Mouse (Mus musculus): ENCODE measurements around the gene Cipc. TPM values are rescaled to one million over a fixed set of nuclear protein-coding genes. Genes with fewer than 3 reads are reported as not detected.

Cipc gene
- polyA plus RNA-seq, 1 experiment from 2014 or later: 31.9 TPM

- no peak overlapping the region for H3K4me3 ChIP-seq
- H3K27me3 ChIP-seq: 0 out of 2 replicates have a peak, but pooled peaks cover 6% of the 10 kb centered on the region
- no peaks in the 10 kb centered on the region for H3K36me3 ChIP-seq
- H3K9ac ChIP-seq: no peak overlapping the region; the same call in 1 of the 2 replicates
- no peak for ATAC-seq (ENCODE audit: insufficient number of reproducible peaks, insufficient read depth, low FRiP score, low TSS enrichment)
- peaks cover 39% of the 10 kb centered on the region for H3K4me1 ChIP-seq
- no peak overlapping the region for H3K4me2 ChIP-seq (replicated peaks)
- no peaks in the 10 kb centered on the region for H3K9me3 ChIP-seq
- WGBS: 61% methylated on average over 2 of the region's 2 CpGs
- H3K27ac ChIP-seq: 0 out of 2 replicates have a peak overlapping the region, but pooled peaks have one; percentile 5
Measured at GRCm38 (mm10) chr12:86914351-86914750, 32.5 kb upstream of the Cipc start.

- 56% methylated on average over 6 of the region's 6 CpGs for WGBS
Measured at GRCm38 (mm10) chr12:86914756-86915155, 32.1 kb upstream of the Cipc start.

GRCm38 (mm10) chr12:86915617-86916016, 31.2 kb upstream of the Cipc start:
- Histone ChIP-seq H3K9me3 (no peaks in the 10 kb centered on the region), H3K4me2 (replicated peaks) (no peak overlapping the region), H3K27me3 (0 out of 2 replicates have a peak, but pooled peaks cover 6% of the 10 kb centered on the region), H3K9ac (no peak overlapping the region), H3K27ac (no peak overlapping the region), H3K4me1 (peaks cover 33% of the 10 kb centered on the region), H3K36me3 (no peaks in the 10 kb centered on the region), H3K4me3 (no peak overlapping the region)
- 74% methylated on average over 7 of the region's 7 CpGs for WGBS
- no peak for ATAC-seq (ENCODE audit: insufficient number of reproducible peaks, insufficient read depth, low FRiP score, low TSS enrichment)

More at GRCm38 (mm10) chr12:86914756-86915155, 32.1 kb upstream of the Cipc start:
- Histone ChIP-seq H3K36me3 (no peaks in the 10 kb centered on the region), H3K4me1 (peaks cover 37% of the 10 kb centered on the region), H3K4me3 (no peak overlapping the region), H3K27ac (0 out of 2 replicates have a peak overlapping the region, but pooled peaks have one; percentile 5), H3K27me3 (0 out of 2 replicates have a peak, but pooled peaks cover 6% of the 10 kb centered on the region), H3K9me3 (no peaks in the 10 kb centered on the region), H3K4me2 (replicated peaks) (no peak overlapping the region), H3K9ac (no peak overlapping the region)
- ATAC-seq (ENCODE audit: insufficient number of reproducible peaks, insufficient read depth, low FRiP score, low TSS enrichment): no peak

- WGBS: 79% methylated on average over 7 of the region's 7 CpGs
- Histone ChIP-seq H3K4me3 (no peak overlapping the region), H3K36me3 (no peaks in the 10 kb centered on the region), H3K4me2 (replicated peaks) (no peak overlapping the region), H3K9me3 (no peaks in the 10 kb centered on the region), H3K27ac (no peak overlapping the region), H3K9ac (no peak overlapping the region), H3K27me3 (0 out of 2 replicates have a peak, but pooled peaks cover 6% of the 10 kb centered on the region), H3K4me1 (peaks cover 29% of the 10 kb centered on the region)
- ATAC-seq (ENCODE audit: insufficient number of reproducible peaks, insufficient read depth, low FRiP score, low TSS enrichment): no peak
Measured at GRCm38 (mm10) chr12:86916796-86917573, 29.9 kb upstream of the Cipc start.

GRCm38 (mm10) chr12:86918361-86918967, 28.4 kb upstream of the Cipc start:
- no peak for ATAC-seq (ENCODE audit: insufficient number of reproducible peaks, insufficient read depth, low FRiP score, low TSS enrichment)
- Histone ChIP-seq H3K4me1 (peaks cover 20% of the 10 kb centered on the region), H3K9me3 (no peaks in the 10 kb centered on the region), H3K9ac (no peak overlapping the region), H3K4me3 (no peak overlapping the region), H3K36me3 (no peaks in the 10 kb centered on the region), H3K27ac (peak overlapping the region; percentile 30; the same call in 1 of the 2 replicates), H3K4me2 (replicated peaks) (no peak overlapping the region), H3K27me3 (0 out of 2 replicates have a peak, but pooled peaks cover 6% of the 10 kb centered on the region)
- WGBS: 37% methylated on average over 11 of the region's 11 CpGs

GRCm38 (mm10) chr12:86918983-86919722, 27.7 kb upstream of the Cipc start:
- H3K27ac ChIP-seq: 0 out of 2 replicates have a peak overlapping the region, but pooled peaks have one; percentile 57
- 77% methylated on average over 17 of the region's 17 CpGs for WGBS
- no peaks in the 10 kb centered on the region for H3K36me3 ChIP-seq
- 0 out of 2 replicates have a peak, but pooled peaks cover 1% of the 10 kb centered on the region for H3K27me3 ChIP-seq
- no peak overlapping the region for H3K4me2 ChIP-seq (replicated peaks)
- no peak for ATAC-seq (ENCODE audit: insufficient number of reproducible peaks, insufficient read depth, low FRiP score, low TSS enrichment)
- H3K9ac ChIP-seq: no peak overlapping the region
- H3K9me3 ChIP-seq: no peaks in the 10 kb centered on the region
- peaks cover 17% of the 10 kb centered on the region for H3K4me1 ChIP-seq
- no peak overlapping the region for H3K4me3 ChIP-seq

- Histone ChIP-seq H3K27ac (no peak overlapping the region), H3K4me2 (replicated peaks) (no peak overlapping the region), H3K9me3 (0 out of 2 replicates have a peak, but pooled peaks cover 4% of the 10 kb centered on the region), H3K4me1 (peaks cover 4% of the 10 kb centered on the region; the same call in 1 of the 2 replicates), H3K27me3 (no peaks in the 10 kb centered on the region), H3K4me3 (no peak overlapping the region), H3K9ac (no peak overlapping the region), H3K36me3 (no peaks in the 10 kb centered on the region)
- ATAC-seq (ENCODE audit: insufficient number of reproducible peaks, insufficient read depth, low FRiP score, low TSS enrichment): no peak
- WGBS: 4% methylated on average over 5 of the region's 5 CpGs
Measured at GRCm38 (mm10) chr12:86923837-86924236, 23.0 kb upstream of the Cipc start.

- Histone ChIP-seq H3K27me3 (no peaks in the 10 kb centered on the region), H3K4me1 (0 out of 2 replicates have a peak, but pooled peaks cover 3% of the 10 kb centered on the region), H3K4me2 (replicated peaks) (no peak overlapping the region), H3K9me3 (0 out of 2 replicates have a peak, but pooled peaks cover 4% of the 10 kb centered on the region), H3K36me3 (no peaks in the 10 kb centered on the region), H3K4me3 (no peak overlapping the region), H3K9ac (no peak overlapping the region), H3K27ac (no peak overlapping the region)
- 72% methylated on average over 6 of the region's 6 CpGs for WGBS
- no peak for ATAC-seq (ENCODE audit: insufficient number of reproducible peaks, insufficient read depth, low FRiP score, low TSS enrichment)
Measured at GRCm38 (mm10) chr12:86930934-86931729, 15.7 kb upstream of the Cipc start.

- Histone ChIP-seq H3K4me2 (replicated peaks) (no peak overlapping the region), H3K9ac (no peak overlapping the region), H3K4me1 (0 out of 2 replicates have a peak, but pooled peaks cover 3% of the 10 kb centered on the region), H3K9me3 (0 out of 2 replicates have a peak, but pooled peaks cover 4% of the 10 kb centered on the region), H3K27me3 (no peaks in the 10 kb centered on the region), H3K4me3 (no peak overlapping the region), H3K36me3 (no peaks in the 10 kb centered on the region), H3K27ac (no peak overlapping the region)
- ATAC-seq (ENCODE audit: insufficient number of reproducible peaks, insufficient read depth, low FRiP score, low TSS enrichment): no peak
- 9% methylated on average over 7 of the region's 7 CpGs for WGBS
Measured at GRCm38 (mm10) chr12:86931919-86932574, 14.8 kb upstream of the Cipc start.

GRCm38 (mm10) chr12:86932575-86932952, 14.3 kb upstream of the Cipc start:
- no peaks in the 10 kb centered on the region for H3K27me3 ChIP-seq
- no peak for ATAC-seq (ENCODE audit: insufficient number of reproducible peaks, insufficient read depth, low FRiP score, low TSS enrichment)
- H3K4me3 ChIP-seq: no peak overlapping the region
- H3K9ac ChIP-seq: no peak overlapping the region
- no peak overlapping the region for H3K27ac ChIP-seq
- H3K4me2 ChIP-seq (replicated peaks): no peak overlapping the region
- 16% methylated on average over 6 of the region's 6 CpGs for WGBS
- H3K4me1 ChIP-seq: 0 out of 2 replicates have a peak, but pooled peaks cover 3% of the 10 kb centered on the region
- no peaks in the 10 kb centered on the region for H3K36me3 ChIP-seq
- 0 out of 2 replicates have a peak, but pooled peaks cover 4% of the 10 kb centered on the region for H3K9me3 ChIP-seq
